Mouse (Mus musculus) small intestine, adult 2 months (tissue): Measurements from ENCODE around the gene Dock8. TPM values are rescaled to one million over a fixed set of nuclear protein-coding genes. Genes with fewer than 3 reads are reported as not detected.

ENCODE experiments used
- H3K27ac ChIP-seq: fragments of 200-500 bp; 2 replicates; pipeline ENCODE4 v1.5.1; 2012; ENCODE audit warnings: low read depth, low read length, control low read depth, inconsistent platforms; ENCODE audit not compliant: insufficient read depth
- H3K27me3 ChIP-seq: fragments of 200-500 bp; 2 replicates; pipeline ENCODE4 v1.6.1; 2012; ENCODE audit warnings: mild to moderate bottlenecking, moderate library complexity, low read length, inconsistent platforms; ENCODE audit not compliant: control insufficient read depth, insufficient read depth
- H3K36me3 ChIP-seq: fragments of 200-500 bp; 2 replicates; pipeline ENCODE4 v1.6.1; 2012; ENCODE audit warnings: mild to moderate bottlenecking, low read length, control low read depth, inconsistent platforms; ENCODE audit not compliant: control insufficient read depth, insufficient read depth
- H3K4me1 ChIP-seq: fragments of 200-500 bp; 2 replicates; pipeline ENCODE4 v1.6.1; 2012; ENCODE audit warnings: low read length, inconsistent platforms, mixed read lengths; ENCODE audit not compliant: control insufficient read depth, insufficient read depth, insufficient read length
- H3K4me3 ChIP-seq: fragments of 200-500 bp; 2 replicates; pipeline ENCODE4 v1.5.1; 2012; ENCODE audit warnings: low read depth, mild to moderate bottlenecking, control low read depth, inconsistent platforms, low read length, moderate library complexity
- CTCF ChIP-seq: fragments of 200-500 bp; IDR thresholded peaks from 2 replicates; pipeline ENCODE4 v1.5.1; 2012; ENCODE audit warnings: low read depth, mild to moderate bottlenecking, control low read depth, inconsistent platforms, low read length, moderate library complexity, mixed read lengths; ENCODE audit not compliant: insufficient replicate concordance, insufficient read length; ENCODE audit errors: extremely low read depth
- POLR2A ChIP-seq: fragments of 200-500 bp; IDR thresholded peaks from 2 replicates; pipeline ENCODE4 v1.6.1; 2012; ENCODE audit warnings: low read depth, mild to moderate bottlenecking, control low read depth, inconsistent platforms, low read length, moderate library complexity
- WGBS: fragments of 180-500 bp; shearing (Covaris S2); methylation state at CpG from one replicate; pipeline ENCODE4 v1.1.7; 2018; 5-methylcytosine and 5-hydroxymethylcytosine counted together
- polyA plus RNA-seq: library from polyadenylated mRNA; depleted of rRNA; stranded (reverse); fragments of >200 nt; gene quantifications from 2 replicates; pipeline ENCODE4 v1.2.3, GENCODE M21; 2012

Dock8 gene
- polyA plus RNA-seq, 1 experiment = 14.7 TPM

- Histone ChIP-seq H3K27ac (no peak overlapping the region), H3K4me3 (no peak overlapping the region), H3K4me1 (no peaks in the 10 kb centered on the region), H3K27me3 (no peaks in the 10 kb centered on the region), H3K36me3 (peaks cover 29% of the 10 kb centered on the region)
- 80% methylated on average over 17 of the region's 17 CpGs for WGBS
- TF ChIP-seq POLR2A (no peak), CTCF (no peak)
Observed at GRCm38 (mm10) chr19:25144110-25145028, 145.0 kb downstream of the Dock8 start.

- no peaks in the 10 kb centered on the region for H3K4me1 ChIP-seq
- 81% methylated on average over 5 of the region's 5 CpGs for WGBS
- no peak overlapping the region for H3K27ac ChIP-seq
- TF ChIP-seq POLR2A (no peak), CTCF (no peak)
- no peak overlapping the region for H3K4me3 ChIP-seq
- H3K36me3 ChIP-seq = peaks cover 32% of the 10 kb centered on the region
- H3K27me3 ChIP-seq = no peaks in the 10 kb centered on the region
Observed at GRCm38 (mm10) chr19:25145116-25145515, 145.8 kb downstream of the Dock8 start.

GRCm38 (mm10) chr19:25146122-25146521, 146.8 kb downstream of the Dock8 start:
- no peak for TF ChIP-seq POLR2A
- TF ChIP-seq CTCF = no peak
- Histone ChIP-seq H3K27ac (no peak overlapping the region), H3K36me3 (peaks cover 29% of the 10 kb centered on the region), H3K4me3 (no peak overlapping the region), H3K27me3 (no peaks in the 10 kb centered on the region), H3K4me1 (no peaks in the 10 kb centered on the region)
- WGBS = 76% methylated on average over 4 of the region's 4 CpGs

GRCm38 (mm10) chr19:25149788-25150187, 150.5 kb downstream of the Dock8 start:
- H3K36me3 ChIP-seq = peaks cover 18% of the 10 kb centered on the region
- WGBS = 86% methylated on average over 8 of the region's 8 CpGs

GRCm38 (mm10) chr19:25154506-25155178, 155.3 kb downstream of the Dock8 start:
- no peaks in the 10 kb centered on the region for H3K27me3 ChIP-seq
- H3K4me3 ChIP-seq = no peak overlapping the region
- TF ChIP-seq POLR2A (no peak), CTCF (no peak)
- H3K27ac ChIP-seq = no peak overlapping the region
- peaks cover 43% of the 10 kb centered on the region for H3K36me3 ChIP-seq
- WGBS = 91% methylated on average over 7 of the region's 7 CpGs
- H3K4me1 ChIP-seq = no peaks in the 10 kb centered on the region

More at GRCm38 (mm10) chr19:25149788-25150187, 150.5 kb downstream of the Dock8 start:
- TF ChIP-seq POLR2A = no peak
- no peak for TF ChIP-seq CTCF
- H3K4me1 ChIP-seq = no peaks in the 10 kb centered on the region
- H3K4me3 ChIP-seq = no peak overlapping the region
- H3K27ac ChIP-seq = no peak overlapping the region
- no peaks in the 10 kb centered on the region for H3K27me3 ChIP-seq

- WGBS = 92% methylated on average over 7 of the region's 7 CpGs
- Histone ChIP-seq H3K4me1 (no peaks in the 10 kb centered on the region), H3K36me3 (peaks cover 43% of the 10 kb centered on the region), H3K27me3 (no peaks in the 10 kb centered on the region), H3K4me3 (no peak overlapping the region), H3K27ac (no peak overlapping the region)
- TF ChIP-seq POLR2A (no peak), CTCF (no peak)
Observed at GRCm38 (mm10) chr19:25155250-25155649, 155.9 kb downstream of the Dock8 start.

- WGBS = 81% methylated on average over 11 of the region's 11 CpGs
- H3K4me1 ChIP-seq = no peaks in the 10 kb centered on the region
- H3K27me3 ChIP-seq = no peaks in the 10 kb centered on the region
- H3K4me3 ChIP-seq = no peak overlapping the region
- no peak overlapping the region for H3K27ac ChIP-seq
- peaks cover 42% of the 10 kb centered on the region for H3K36me3 ChIP-seq
- TF ChIP-seq POLR2A = no peak
- no peak for TF ChIP-seq CTCF
Observed at GRCm38 (mm10) chr19:25155709-25156108, 156.4 kb downstream of the Dock8 start.
